ENCODE assay signal across 27 mouse cellular contexts in genomic region chr13:19652405-19652804, GRCm38 (mm10). TPM values are rescaled to one million over a fixed set of nuclear protein-coding genes. Genes with fewer than 3 reads are reported as not detected.
A peak's percentile ranks its signal among the peaks of the same experiment; 100 is the strongest.
DNase-seq lines count a peak whose midpoint lies in the region; ATAC-seq and TF ChIP-seq lines count a peak whose summit lies in the region.
"Had no signal": no experiment of that assay in that cellular context is flagged by ENCODE, and none has a peak within 500 bp of the region (broad histone marks: within the 10 kb centered on the region; RNA-seq: fewer than 3 reads in every experiment).

No protein-coding gene starts in this region.

- no peak overlapping the region for H3K4me3 ChIP-seq in liver, embryonic 13.5 days (replicated peaks)
- no peak overlapping the region for H3K4me3 ChIP-seq in liver, postnatal 0 days (ENCODE audit: low read depth, low read length)
- H3K4me3 ChIP-seq: embryonic facial prominence, embryonic 12.5 days; forebrain, embryonic 13.5 days; gastrocnemius, adult 2 months; heart, embryonic 10.5 days; hindbrain, embryonic 13.5 days had no signal

- WGBS in liver, embryonic 13.5 days (ENCODE audit: insufficient replicate concordance): 35% methylated on average over 2 of the region's 2 CpGs
- 74% methylated on average over 2 of the region's 2 CpGs for WGBS in liver, postnatal 0 days (ENCODE audit: insufficient replicate concordance)

- no peak overlapping the region for H3K4me2 ChIP-seq in liver, embryonic 13.5 days
- no peak overlapping the region for H3K4me2 ChIP-seq in liver, postnatal 0 days (ENCODE audit: low read depth, low read length)
- H3K4me2 ChIP-seq: embryonic facial prominence, embryonic 12.5 days; forebrain, embryonic 13.5 days; hindbrain, embryonic 13.5 days had no signal

- TF ChIP-seq CTCF in liver, postnatal 0 days (IDR thresholded peaks at IDR 0.05; ENCODE audit: low read depth): no peak

- peak; percentile 13 for DNase-seq in heart, adult 11 months
- no peak for DNase-seq in heart, postnatal 14 days
- peak; percentile 30 for DNase-seq in liver, embryonic 13.5 days
- DNase-seq in liver, postnatal 0 days: no peak
- DNase-seq in spleen, postnatal 14 days (ENCODE audit: low spot score in 2 of 2): no peak
- DNase-seq in gastrocnemius, postnatal 10 days: no peak
- DNase-seq: adrenal gland, postnatal 10 days; B cell, adult 2 months; cerebellum, adult 11-12 months; cerebellum, adult 9-10 months; cerebellum, postnatal 25 days; forebrain, postnatal 0 days; gastrocnemius, adult 2 months; gastrocnemius, postnatal 36 days; heart, adult 18-20 months; heart, postnatal 10 days had no signal

- peak; percentile 69 for ATAC-seq in liver, embryonic 13.5 days (ENCODE audit: low read depth)
- peak; percentile 25; the same call in 1 of the 2 replicates for ATAC-seq in liver, postnatal 0 days
- ATAC-seq in frontal cortex, adult (ENCODE audit: low TSS enrichment): no peak
- ATAC-seq: CD4-positive, CD25-positive, alpha-beta regulatory T cell, adult 4 months; forebrain, embryonic 13.5 days; forebrain, postnatal 0 days; hindbrain, postnatal 0 days had no signal

- no peaks in the 10 kb centered on the region for H3K9me3 ChIP-seq in liver, embryonic 13.5 days (replicated peaks)
- H3K9me3 ChIP-seq in liver, postnatal 0 days (ENCODE audit: low read length): no peaks in the 10 kb centered on the region
- H3K9me3 ChIP-seq: embryonic facial prominence, embryonic 12.5 days; forebrain, embryonic 13.5 days; G1E; heart, embryonic 10.5 days; hindbrain, embryonic 13.5 days had no signal

- no peak overlapping the region for H3K9ac ChIP-seq in liver, embryonic 13.5 days
- H3K9ac ChIP-seq in liver, postnatal 0 days (replicated peaks): no peak overlapping the region
- H3K9ac ChIP-seq: embryonic facial prominence, embryonic 12.5 days; forebrain, embryonic 13.5 days; forebrain, postnatal 0 days; hindbrain, embryonic 13.5 days had no signal

- no peak overlapping the region for H3K27ac ChIP-seq in liver, embryonic 13.5 days
- no peak overlapping the region for H3K27ac ChIP-seq in liver, postnatal 0 days (ENCODE audit: low read depth)
- H3K27ac ChIP-seq: embryonic facial prominence, embryonic 12.5 days; forebrain, embryonic 13.5 days; gastrocnemius, adult 2 months; heart, embryonic 10.5 days; hindbrain, embryonic 13.5 days; hindbrain, postnatal 0 days had no signal

- TF ChIP-seq EP300 in liver, postnatal 0 days (IDR thresholded peaks at IDR 0.05; ENCODE audit: low read depth): peak; percentile 69

- no peaks in the 10 kb centered on the region for H3K36me3 ChIP-seq in liver, embryonic 13.5 days
- H3K36me3 ChIP-seq in liver, postnatal 0 days (replicated peaks; ENCODE audit: insufficient read depth, low read length): no peaks in the 10 kb centered on the region
- H3K36me3 ChIP-seq: embryonic facial prominence, embryonic 12.5 days; G1E; heart, embryonic 10.5 days; hindbrain, embryonic 13.5 days had no signal

- no peaks in the 10 kb centered on the region for H3K27me3 ChIP-seq in liver, embryonic 13.5 days
- no peaks in the 10 kb centered on the region for H3K27me3 ChIP-seq in liver, postnatal 0 days (ENCODE audit: insufficient read depth, low read length)
- H3K27me3 ChIP-seq: embryonic facial prominence, embryonic 12.5 days; forebrain, embryonic 13.5 days; hindbrain, embryonic 13.5 days had no signal

- intact Hi-C loops in heart, postnatal 14 days (cut with DNase I): no loop called here

- H3K4me1 ChIP-seq in liver, embryonic 13.5 days (replicated peaks): peaks cover 34% of the 10 kb centered on the region
- peaks cover 3% of the 10 kb centered on the region; the same call in 1 of the 2 replicates for H3K4me1 ChIP-seq in liver, postnatal 0 days (ENCODE audit: insufficient read depth)
- H3K4me1 ChIP-seq: embryonic facial prominence, embryonic 12.5 days; forebrain, embryonic 13.5 days; heart, embryonic 10.5 days; hindbrain, embryonic 13.5 days had no signal

RNA-seq across cellular contexts. Expression of gene Sfrp4, which starts 29.5 kb away (rescaled TPM):
- under 1 TPM; 0.27 to 0.38 TPM for total RNA-seq in heart, postnatal 14 days (2021)
- polyA plus RNA-seq in liver, embryonic 13.5 days (2015; fragmentation: Nextera tagmentation; extraction: Ambion mirVana): 0.59 and 0.81 TPM in 2 replicates
- polyA plus RNA-seq in liver, postnatal 0 days (2015; fragmentation: Nextera tagmentation; extraction: Ambion mirVana): 0.69 and 1.0 TPM in 2 replicates
- 10 to 100 TPM; 19.9 to 40.5 TPM for total RNA-seq in gastrocnemius, postnatal 10 days (2021)
- polyA plus RNA-seq: CD4-positive, CD25-positive, alpha-beta regulatory T cell, adult 4 months; G1E had no signal

RNA-seq across cellular contexts. Expression of gene Epdr1, which starts 32.7 kb away (rescaled TPM):
- 10 to 100 TPM; 10.2 to 11.1 TPM for total RNA-seq in heart, postnatal 14 days (2021)
- polyA plus RNA-seq in liver, embryonic 13.5 days (2015; fragmentation: Nextera tagmentation; extraction: Ambion mirVana): 21.5 and 24.8 TPM in 2 replicates
- 8.0 and 8.7 TPM in 2 replicates for polyA plus RNA-seq in liver, postnatal 0 days (2015; fragmentation: Nextera tagmentation; extraction: Ambion mirVana)
- 10 to 100 TPM; 54.0 to 55.1 TPM for total RNA-seq in gastrocnemius, postnatal 10 days (2021)
- polyA plus RNA-seq: G1E had no signal

RNA-seq across cellular contexts. Expression of gene Nme8, which starts 45.2 kb away (rescaled TPM):
- total RNA-seq in heart, postnatal 14 days (2021): under 1 TPM in 1 of 2 experiments, not detected in 1; 0.17 TPM
- not detected in 2 replicates for polyA plus RNA-seq in liver, embryonic 13.5 days (2015; fragmentation: Nextera tagmentation; extraction: Ambion mirVana)
- polyA plus RNA-seq in liver, postnatal 0 days (2015; fragmentation: Nextera tagmentation; extraction: Ambion mirVana): not detected in 2 replicates
- not detected for total RNA-seq in gastrocnemius, postnatal 10 days (2021)
- total RNA-seq: adrenal gland, postnatal 10 days; adrenal gland, postnatal 4 days; forebrain, postnatal 0 days; gastrocnemius, adult 2 months; gastrocnemius, postnatal 36 days; heart, adult 18-20 months; hematopoietic stem cell, adult 5-6 weeks; hindbrain, postnatal 0 days had no signal
- polyA plus RNA-seq: CD4-positive, CD25-positive, alpha-beta regulatory T cell, adult 4 months; cortical plate, adult 2 months; embryonic facial prominence, embryonic 12.5 days; forebrain, postnatal 0 days; G1E; heart, embryonic 10.5 days; hindbrain, embryonic 13.5 days had no signal

Comparison
In these comparisons a context has a peak if more than half of its experiments do, and no peak if none do; other contexts are left out.
1. DNase-seq: peak in heart, adult 11 months (single experiment) and liver, embryonic 13.5 days (single experiment); none in heart, postnatal 14 days (0 of 2), liver, postnatal 0 days (single experiment), spleen, postnatal 14 days (0 of 2) and gastrocnemius, postnatal 10 days (single experiment).
2. RNA of gene Sfrp4, which starts 29.5 kb away (total RNA-seq): 19.9 to 40.5 TPM in gastrocnemius, postnatal 10 days; 0.27 to 0.38 TPM in heart, postnatal 14 days; every median in the first group is over 10 times any median in the second.
3. RNA of gene Epdr1, which starts 32.7 kb away (total RNA-seq): 54.0 to 55.1 TPM in gastrocnemius, postnatal 10 days; 10.2 to 11.1 TPM in heart, postnatal 14 days; every median in the first group is over 4 times any median in the second.